Mouse (Mus musculus) small intestine, adult 2 months (tissue): ENCODE measurements around the gene Gm47289. TPM values are rescaled to one million over a fixed set of nuclear protein-coding genes. Genes with fewer than 3 reads are reported as not detected.
A peak's percentile ranks its signal among the peaks of the same experiment; 100 is the strongest.

Experiments used
- H3K27ac ChIP-seq: fragments of 200-500 bp; 2 replicates; pipeline ENCODE4 v1.5.1; 2012; ENCODE audit warnings: low read depth, low read length, control low read depth, inconsistent platforms; ENCODE audit not compliant: insufficient read depth
- H3K27me3 ChIP-seq: fragments of 200-500 bp; 2 replicates; pipeline ENCODE4 v1.6.1; 2012; ENCODE audit warnings: mild to moderate bottlenecking, moderate library complexity, low read length, inconsistent platforms; ENCODE audit not compliant: control insufficient read depth, insufficient read depth
- H3K36me3 ChIP-seq: fragments of 200-500 bp; 2 replicates; pipeline ENCODE4 v1.6.1; 2012; ENCODE audit warnings: mild to moderate bottlenecking, low read length, control low read depth, inconsistent platforms; ENCODE audit not compliant: control insufficient read depth, insufficient read depth
- H3K4me1 ChIP-seq: fragments of 200-500 bp; 2 replicates; pipeline ENCODE4 v1.6.1; 2012; ENCODE audit warnings: low read length, inconsistent platforms, mixed read lengths; ENCODE audit not compliant: control insufficient read depth, insufficient read depth, insufficient read length
- H3K4me3 ChIP-seq: fragments of 200-500 bp; 2 replicates; pipeline ENCODE4 v1.5.1; 2012; ENCODE audit warnings: low read depth, mild to moderate bottlenecking, control low read depth, inconsistent platforms, low read length, moderate library complexity
- CTCF ChIP-seq: fragments of 200-500 bp; IDR thresholded peaks from 2 replicates; pipeline ENCODE4 v1.5.1; 2012; ENCODE audit warnings: low read depth, mild to moderate bottlenecking, control low read depth, inconsistent platforms, low read length, moderate library complexity, mixed read lengths; ENCODE audit not compliant: insufficient replicate concordance, insufficient read length; ENCODE audit errors: extremely low read depth
- POLR2A ChIP-seq: fragments of 200-500 bp; IDR thresholded peaks from 2 replicates; pipeline ENCODE4 v1.6.1; 2012; ENCODE audit warnings: low read depth, mild to moderate bottlenecking, control low read depth, inconsistent platforms, low read length, moderate library complexity
- WGBS: fragments of 180-500 bp; shearing (Covaris S2); methylation state at CpG from one replicate; pipeline ENCODE4 v1.1.7; 2018; 5-methylcytosine and 5-hydroxymethylcytosine counted together
- polyA plus RNA-seq: library from polyadenylated mRNA; depleted of rRNA; stranded (reverse); fragments of >200 nt; gene quantifications from 2 replicates; pipeline ENCODE4 v1.2.3, GENCODE M21; 2012

Gm47289 gene
- polyA plus RNA-seq, 1 experiment = not detected

- Histone ChIP-seq H3K27ac (no peak overlapping the region), H3K27me3 (no peaks in the 10 kb centered on the region), H3K36me3 (no peaks in the 10 kb centered on the region), H3K4me1 (no peaks in the 10 kb centered on the region), H3K4me3 (no peak overlapping the region)
- TF ChIP-seq CTCF (no peak), POLR2A (no peak)
- WGBS = 57% methylated on average over 6 of the region's 6 CpGs
These were observed 13.3 kb upstream of the Gm47289 start for GRCm38 (mm10) chr9:119145638-119146037.

DNA sequence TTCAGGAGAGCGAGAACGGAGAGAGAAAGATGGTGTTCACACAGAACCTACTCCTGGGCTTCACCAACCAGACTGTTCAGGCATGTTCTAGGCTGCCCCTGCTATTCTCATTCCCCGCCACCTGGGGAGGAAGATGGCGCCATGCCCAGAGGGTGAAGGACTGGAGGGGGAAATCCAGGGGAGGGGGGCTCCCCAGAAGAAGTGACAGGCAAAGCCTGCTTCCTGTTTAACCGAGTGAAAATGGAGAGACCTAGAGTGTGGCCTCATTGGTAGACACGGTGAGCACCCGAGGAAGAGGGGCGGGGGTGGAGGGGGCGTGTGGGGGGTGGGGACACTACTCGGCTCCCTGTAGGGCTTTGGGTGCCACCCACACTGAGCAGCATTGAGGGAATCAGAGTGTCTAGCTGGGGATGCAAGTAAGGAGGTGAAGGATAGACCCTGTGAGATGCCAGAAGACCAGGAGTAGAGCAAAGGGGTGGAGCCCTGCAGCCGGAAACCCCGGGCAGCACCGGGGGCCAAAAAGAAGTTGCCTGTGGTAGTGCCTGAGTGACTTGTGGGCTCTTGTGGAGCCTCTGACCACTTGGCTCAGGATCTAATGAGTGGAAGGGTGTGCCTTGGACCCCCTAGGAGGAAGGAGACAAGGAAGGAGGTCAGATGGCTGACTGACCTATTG lies 12.7 kb upstream of the Gm47289 start:
- 57% methylated on average over 13 of the region's 13 CpGs for WGBS
- H3K27ac ChIP-seq = no peak overlapping the region
- H3K36me3 ChIP-seq = no peaks in the 10 kb centered on the region
- H3K4me1 ChIP-seq = no peaks in the 10 kb centered on the region
- TF ChIP-seq CTCF (no peak), POLR2A (no peak)
- no peak overlapping the region for H3K4me3 ChIP-seq
- no peaks in the 10 kb centered on the region for H3K27me3 ChIP-seq

- Histone ChIP-seq H3K4me3 (no peak overlapping the region), H3K4me1 (no peaks in the 10 kb centered on the region), H3K36me3 (no peaks in the 10 kb centered on the region), H3K27me3 (no peaks in the 10 kb centered on the region), H3K27ac (no peak overlapping the region)
- WGBS = 22% methylated on average over 5 of the region's 5 CpGs
- no peak for TF ChIP-seq CTCF
- TF ChIP-seq POLR2A = no peak
These were observed 9.4 kb upstream of the Gm47289 start for GRCm38 (mm10) chr9:119149601-119150000.

DNA sequence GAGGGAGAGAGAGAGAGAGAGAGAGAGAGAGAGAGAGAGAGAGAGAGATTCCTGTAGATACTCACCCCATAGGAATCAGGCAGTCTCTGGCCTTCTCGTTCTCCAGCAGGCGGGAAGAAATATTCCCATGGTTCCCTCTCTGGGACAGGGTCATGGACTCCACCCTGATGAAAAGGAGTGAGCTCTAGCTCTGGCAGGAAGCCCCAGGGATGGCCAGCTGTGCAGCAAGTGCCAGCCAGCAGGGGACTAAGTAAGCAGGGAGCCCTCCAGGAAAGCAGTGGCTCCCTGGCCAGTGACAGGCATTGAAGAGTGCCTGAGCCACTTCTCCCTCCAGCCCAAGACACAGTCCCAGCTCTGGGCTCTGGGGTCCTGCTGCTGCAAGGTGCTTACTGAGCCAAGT lies 7.2 kb upstream of the Gm47289 start:
- Histone ChIP-seq H3K36me3 (no peaks in the 10 kb centered on the region), H3K4me3 (no peak overlapping the region), H3K4me1 (no peaks in the 10 kb centered on the region; the same call in none of the 2 replicates), H3K27ac (no peak overlapping the region), H3K27me3 (no peaks in the 10 kb centered on the region)
- no peak for TF ChIP-seq CTCF
- WGBS = 68% methylated on average over 2 of the region's 2 CpGs

DNA sequence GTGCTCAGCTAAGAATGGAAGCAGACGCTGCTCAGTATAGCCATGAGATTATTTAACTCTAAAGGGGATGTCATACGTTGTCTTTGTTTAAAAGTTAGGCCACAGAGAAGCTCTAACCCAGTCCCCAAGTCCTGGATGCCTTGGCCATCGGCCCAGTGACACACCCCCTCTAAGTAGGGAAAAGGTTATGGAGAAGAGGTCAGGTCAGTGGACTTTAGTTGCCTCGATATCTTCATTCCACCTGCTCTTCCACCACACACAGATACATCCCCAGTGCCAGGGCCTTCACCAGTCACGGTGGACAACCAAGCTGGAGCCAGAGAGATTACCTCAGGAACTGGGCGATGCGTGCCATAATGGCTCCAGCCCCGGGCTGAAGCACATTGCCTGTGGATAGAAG lies 3.5 kb upstream of the Gm47289 start:
- Histone ChIP-seq H3K4me1 (no peaks in the 10 kb centered on the region; the same call in none of the 2 replicates), H3K36me3 (no peaks in the 10 kb centered on the region), H3K4me3 (no peak overlapping the region), H3K27me3 (no peaks in the 10 kb centered on the region), H3K27ac (no peak overlapping the region)
- WGBS = 49% methylated on average over 8 of the region's 8 CpGs
- no peak for TF ChIP-seq CTCF
- no peak for TF ChIP-seq POLR2A

- Histone ChIP-seq H3K36me3 (no peaks in the 10 kb centered on the region), H3K4me1 (no peaks in the 10 kb centered on the region; the same call in none of the 2 replicates), H3K27ac (no peak overlapping the region), H3K27me3 (no peaks in the 10 kb centered on the region), H3K4me3 (no peak overlapping the region)
- 50% methylated on average over 7 of the region's 7 CpGs for WGBS
- TF ChIP-seq CTCF (no peak), POLR2A (no peak)
These were observed 3.1 kb upstream of the Gm47289 start for GRCm38 (mm10) chr9:119155826-119156225.

- no peaks in the 10 kb centered on the region for H3K27me3 ChIP-seq
- H3K27ac ChIP-seq = no peak within 1 kb of the TSS
- WGBS = 1% methylated on average over 65 of the region's 65 CpGs
- TF ChIP-seq CTCF = peak; percentile 68; the same call in 1 of the 2 replicates
- TF ChIP-seq POLR2A = no peak
- peak within 1 kb of the TSS; percentile 76 for H3K4me3 ChIP-seq
- H3K36me3 ChIP-seq = no peaks in the 10 kb centered on the region
- no peaks in the 10 kb centered on the region; the same call in none of the 2 replicates for H3K4me1 ChIP-seq
These were observed 2.4 kb upstream of the Gm47289 start, which contains the start of gene Acaa1b for GRCm38 (mm10) chr9:119156278-119157201. Acaa1b (minus strand) TSS chr9:119157093.
